Mouse (Mus musculus) intestine, embryonic 15.5 days (tissue): ENCODE measurements around the gene Irs2. TPM values are rescaled to one million over a fixed set of nuclear protein-coding genes. Genes with fewer than 3 reads are reported as not detected.

Source experiments
- ATAC-seq: fragments of 200-750 bp; cut with Nextera tagmentation; 2 replicates; pipeline ENCODE4 v1.8.0; 2017; ENCODE audit warnings: moderate TSS enrichment, moderate library complexity
- H3K27ac ChIP-seq: fragments of 300-500 bp; sonication (generic); 2 replicates; pipeline ENCODE4 v1.5.1; 2015; ENCODE audit warnings: mild to moderate bottlenecking, inconsistent platforms
- H3K27me3 ChIP-seq: fragments of 300-500 bp; sonication (generic); replicated peaks from 2 replicates; pipeline ENCODE4 v1.6.1; 2015; ENCODE audit warnings: inconsistent platforms
- H3K36me3 ChIP-seq: fragments of 300-500 bp; sonication (generic); 2 replicates; pipeline ENCODE4 v1.6.1; 2015; ENCODE audit warnings: inconsistent platforms
- H3K4me1 ChIP-seq: fragments of 300-500 bp; sonication (generic); replicated peaks from 2 replicates; pipeline ENCODE4 v1.6.1; 2015; ENCODE audit warnings: inconsistent platforms
- H3K4me2 ChIP-seq: fragments of 300-500 bp; sonication (generic); replicated peaks from 2 replicates; pipeline ENCODE4 v1.6.1; 2015; ENCODE audit warnings: mild to moderate bottlenecking, inconsistent platforms
- H3K4me3 ChIP-seq: fragments of 300-500 bp; sonication (generic); replicated peaks from 2 replicates; pipeline ENCODE4 v1.5.1; 2015; ENCODE audit warnings: inconsistent platforms
- H3K9ac ChIP-seq: fragments of 300-500 bp; sonication (generic); 2 replicates; pipeline ENCODE4 v1.6.1; 2015; ENCODE audit warnings: inconsistent platforms
- H3K9me3 ChIP-seq: fragments of 300-500 bp; sonication (generic); 2 replicates; pipeline ENCODE4 v1.6.1; 2016; ENCODE audit warnings: inconsistent platforms
- WGBS: fragments of 180-500 bp; shearing (Covaris S2); methylation state at CpG from one replicate; pipeline ENCODE4 v1.1.7; 2015; 5-methylcytosine and 5-hydroxymethylcytosine counted together
- polyA plus RNA-seq: library from polyadenylated mRNA; unstranded; fragments of >200 nt; fragmentation: Nextera tagmentation; extraction: Ambion mirVana; gene quantifications from 2 replicates; pipeline ENCODE4 v1.2.1, GENCODE M21; 2015

Irs2 gene
- polyA plus RNA-seq, 1 experiment from 2014 or later = 6.1 TPM

DNA sequence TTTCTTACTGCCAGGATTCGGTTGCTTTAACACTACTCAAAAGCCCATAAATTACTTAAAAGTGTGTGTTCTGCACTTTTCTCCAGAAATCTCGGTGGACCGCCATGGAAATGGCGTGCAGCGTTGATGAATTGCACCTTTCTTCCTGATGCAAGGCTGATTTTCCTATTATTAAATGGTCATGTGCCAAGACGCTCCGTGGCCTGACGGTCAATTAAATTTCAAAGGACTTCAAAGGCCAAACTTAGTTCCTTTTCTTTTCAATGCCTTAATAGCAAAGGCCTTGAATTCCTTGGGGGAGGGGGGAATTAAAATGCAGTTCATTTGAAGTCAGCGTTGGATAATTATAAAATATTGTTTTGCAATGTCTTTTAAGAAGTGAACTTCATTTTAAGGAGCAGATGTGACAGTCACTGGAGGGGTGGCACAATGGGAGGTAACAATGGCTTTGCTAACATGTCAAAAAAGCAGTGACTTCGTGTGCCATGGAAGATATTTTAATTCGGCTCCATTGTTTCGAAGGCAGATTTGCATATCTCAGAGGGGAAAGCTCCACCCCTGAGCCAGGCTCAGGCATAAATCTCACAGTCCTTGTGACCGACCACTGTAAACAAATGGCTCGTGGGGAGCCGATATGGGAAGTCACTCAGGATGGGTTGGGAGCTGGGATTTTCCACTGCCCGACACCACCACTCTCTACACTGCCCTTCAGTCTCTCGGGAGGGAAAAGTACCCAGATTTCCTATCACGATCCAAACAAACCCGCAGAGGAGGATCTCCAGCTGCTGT is 27.6 kb upstream of the Irs2 start:
- Histone ChIP-seq H3K36me3 (no peaks in the 10 kb centered on the region), H3K4me3 (no peak overlapping the region), H3K9ac (no peak overlapping the region), H3K9me3 (no peaks in the 10 kb centered on the region), H3K4me1 (peaks cover 7% of the 10 kb centered on the region), H3K27me3 (no peaks in the 10 kb centered on the region), H3K27ac (no peak overlapping the region), H3K4me2 (peak overlapping the region; percentile 23; the same call in 1 of the 2 replicates)
- 40% methylated on average over 19 of the region's 19 CpGs for WGBS
- peak; percentile 63 for ATAC-seq

GRCm38 (mm10) chr8:11024871-11025270 is 16.6 kb upstream of the Irs2 start:
- Histone ChIP-seq H3K9me3 (no peaks in the 10 kb centered on the region), H3K36me3 (no peaks in the 10 kb centered on the region), H3K27me3 (no peaks in the 10 kb centered on the region), H3K4me1 (no peaks in the 10 kb centered on the region), H3K4me3 (no peak overlapping the region), H3K4me2 (no peak overlapping the region), H3K27ac (no peak overlapping the region), H3K9ac (no peak overlapping the region)
- WGBS = 60% methylated on average over 3 of the region's 3 CpGs
- ATAC-seq = no peak

GRCm38 (mm10) chr8:11020949-11021572 is 12.8 kb upstream of the Irs2 start:
- Histone ChIP-seq H3K4me2 (no peak overlapping the region), H3K4me1 (no peaks in the 10 kb centered on the region), H3K27ac (no peak overlapping the region), H3K9me3 (no peaks in the 10 kb centered on the region), H3K27me3 (no peaks in the 10 kb centered on the region), H3K4me3 (no peak overlapping the region), H3K36me3 (no peaks in the 10 kb centered on the region), H3K9ac (no peak overlapping the region)
- peak; percentile 49 for ATAC-seq
- 87% methylated on average over 9 of the region's 9 CpGs for WGBS

- Histone ChIP-seq H3K36me3 (no peaks in the 10 kb centered on the region), H3K9ac (no peak overlapping the region), H3K9me3 (no peaks in the 10 kb centered on the region), H3K4me3 (no peak overlapping the region), H3K27me3 (no peaks in the 10 kb centered on the region), H3K4me1 (peaks cover 6% of the 10 kb centered on the region; the same call in 1 of the 2 replicates), H3K27ac (no peak overlapping the region), H3K4me2 (no peak overlapping the region)
- WGBS = 84% methylated on average over 3 of the region's 3 CpGs
- ATAC-seq = no peak
Measured at GRCm38 (mm10) chr8:11015622-11016021, 7.4 kb upstream of the Irs2 start.

DNA sequence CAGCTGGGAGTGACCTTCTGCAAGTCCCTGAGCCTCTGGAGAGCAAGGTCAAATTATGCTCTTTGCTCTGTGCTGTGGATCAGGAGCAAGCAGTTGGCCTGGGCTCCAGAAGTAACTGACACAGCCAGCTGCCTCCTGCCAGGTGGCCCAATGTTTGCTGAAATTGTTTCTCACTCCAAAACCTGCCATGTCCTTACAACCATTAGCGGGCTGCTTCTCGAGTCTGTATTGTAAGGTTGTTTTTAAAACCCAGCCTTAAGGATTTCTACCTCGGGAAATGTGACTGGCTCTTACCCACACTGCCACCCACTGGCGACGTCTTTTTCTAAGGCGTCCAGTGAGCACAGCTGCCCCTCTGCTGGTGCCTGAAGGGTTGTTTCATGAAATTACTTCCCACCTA is 5.0 kb upstream of the Irs2 start:
- no peak overlapping the region for H3K4me2 ChIP-seq
- H3K27ac ChIP-seq = no peak overlapping the region
- no peak overlapping the region for H3K9ac ChIP-seq
- 5% methylated on average over 6 of the region's 6 CpGs for WGBS
- H3K36me3 ChIP-seq = no peaks in the 10 kb centered on the region
- no peaks in the 10 kb centered on the region for H3K9me3 ChIP-seq
- no peak for ATAC-seq
- H3K4me3 ChIP-seq = no peak overlapping the region
- H3K4me1 ChIP-seq = peaks cover 12% of the 10 kb centered on the region; the same call in 1 of the 2 replicates
- no peaks in the 10 kb centered on the region for H3K27me3 ChIP-seq

GRCm38 (mm10) chr8:11011787-11012485 is 3.7 kb upstream of the Irs2 start:
- 72% methylated on average over 3 of the region's 3 CpGs for WGBS
- H3K27ac ChIP-seq = no peak overlapping the region

DNA sequence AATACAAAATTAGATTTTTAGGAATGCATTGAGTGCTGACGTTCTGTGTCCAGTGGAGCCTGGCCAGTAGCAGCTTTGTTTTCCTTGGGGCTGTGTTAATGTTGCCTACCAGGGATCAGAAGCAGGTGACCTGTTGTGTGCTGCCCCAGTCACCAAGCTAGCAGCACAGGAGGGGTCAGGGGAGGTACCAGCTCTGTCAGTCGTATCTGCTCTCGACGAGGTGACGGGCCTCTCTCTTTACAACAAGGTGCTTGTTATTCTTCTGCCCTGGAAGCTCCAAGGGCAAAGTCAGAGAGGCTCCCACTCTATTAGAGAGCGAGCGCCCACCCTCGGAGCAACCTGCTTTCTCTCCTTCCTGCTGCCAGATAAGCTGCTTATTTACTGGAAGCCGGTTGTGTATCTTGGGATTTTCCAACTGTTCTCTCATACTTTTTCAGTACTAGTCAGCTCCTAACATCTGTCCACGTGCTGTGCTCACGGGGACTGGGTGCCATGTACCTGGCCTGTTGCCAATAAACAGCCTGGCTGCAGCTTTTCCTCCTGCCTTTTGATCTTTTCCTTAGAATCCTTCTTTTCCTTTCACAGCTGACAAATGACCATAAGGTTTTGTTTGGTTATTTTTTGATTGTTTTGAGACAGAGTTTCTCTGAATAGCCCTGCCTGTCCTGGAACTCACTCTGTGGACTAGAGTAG is 2.8 kb upstream of the Irs2 start:
- H3K27ac ChIP-seq = peak overlapping the region; percentile 69
- peak overlapping the region; percentile 33 for H3K4me2 ChIP-seq
- no peaks in the 10 kb centered on the region for H3K9me3 ChIP-seq
- no peak overlapping the region for H3K4me3 ChIP-seq
- ATAC-seq = no peak
- H3K36me3 ChIP-seq = no peaks in the 10 kb centered on the region
- peaks cover 21% of the 10 kb centered on the region for H3K4me1 ChIP-seq
- 17% methylated on average over 11 of the region's 11 CpGs for WGBS
- no peaks in the 10 kb centered on the region for H3K27me3 ChIP-seq
- H3K9ac ChIP-seq = no peak overlapping the region

More at GRCm38 (mm10) chr8:11011787-11012485, 3.7 kb upstream of the Irs2 start:
- no peak for ATAC-seq
- Histone ChIP-seq H3K4me3 (no peak overlapping the region), H3K27me3 (no peaks in the 10 kb centered on the region), H3K36me3 (no peaks in the 10 kb centered on the region), H3K9ac (no peak overlapping the region), H3K4me1 (peaks cover 12% of the 10 kb centered on the region; the same call in 1 of the 2 replicates), H3K4me2 (no peak overlapping the region), H3K9me3 (no peaks in the 10 kb centered on the region)

DNA sequence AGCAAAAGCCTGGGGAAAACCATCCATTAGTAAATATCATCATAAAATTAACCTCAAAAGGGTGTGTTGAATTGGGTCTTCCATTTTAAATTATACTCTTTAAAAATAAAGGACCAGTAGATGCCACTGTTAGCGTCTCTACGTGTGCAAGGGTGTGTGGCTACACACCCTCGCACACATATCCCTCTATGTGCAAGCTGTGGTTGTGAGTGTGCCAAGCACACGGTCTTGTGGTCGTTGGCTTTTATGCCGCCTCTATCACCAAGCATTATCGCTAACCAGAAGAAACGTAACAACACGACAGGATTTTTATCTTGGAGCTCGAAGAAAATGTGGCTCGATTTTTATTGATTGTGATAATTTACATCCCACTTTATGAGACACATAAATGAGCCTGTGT is 2.1 kb upstream of the Irs2 start:
- ATAC-seq = no peak
- H3K9ac ChIP-seq = no peak overlapping the region
- H3K27me3 ChIP-seq = no peaks in the 10 kb centered on the region
- peaks cover 27% of the 10 kb centered on the region for H3K4me1 ChIP-seq
- 43% methylated on average over 11 of the region's 11 CpGs for WGBS
- H3K9me3 ChIP-seq = no peaks in the 10 kb centered on the region
- H3K27ac ChIP-seq = peak overlapping the region; percentile 99
- peak overlapping the region; percentile 85; the same call in 1 of the 2 replicates for H3K4me2 ChIP-seq
- no peak overlapping the region for H3K4me3 ChIP-seq
- peaks cover under 1% of the 10 kb centered on the region; the same call in 1 of the 2 replicates for H3K36me3 ChIP-seq

GRCm38 (mm10) chr8:11009431-11010071 is 1.3 kb upstream of the Irs2 start:
- Histone ChIP-seq H3K9ac (peak overlapping the region; percentile 91), H3K4me3 (peak overlapping the region; percentile 81), H3K4me1 (peaks cover 36% of the 10 kb centered on the region), H3K9me3 (no peaks in the 10 kb centered on the region), H3K27me3 (no peaks in the 10 kb centered on the region), H3K36me3 (peaks cover 8% of the 10 kb centered on the region; the same call in 1 of the 2 replicates), H3K4me2 (peak overlapping the region; percentile 85), H3K27ac (peak overlapping the region; percentile 99)
- peak; percentile 78 for ATAC-seq
- under 1% methylated on average over 59 of the region's 62 CpGs for WGBS

DNA sequence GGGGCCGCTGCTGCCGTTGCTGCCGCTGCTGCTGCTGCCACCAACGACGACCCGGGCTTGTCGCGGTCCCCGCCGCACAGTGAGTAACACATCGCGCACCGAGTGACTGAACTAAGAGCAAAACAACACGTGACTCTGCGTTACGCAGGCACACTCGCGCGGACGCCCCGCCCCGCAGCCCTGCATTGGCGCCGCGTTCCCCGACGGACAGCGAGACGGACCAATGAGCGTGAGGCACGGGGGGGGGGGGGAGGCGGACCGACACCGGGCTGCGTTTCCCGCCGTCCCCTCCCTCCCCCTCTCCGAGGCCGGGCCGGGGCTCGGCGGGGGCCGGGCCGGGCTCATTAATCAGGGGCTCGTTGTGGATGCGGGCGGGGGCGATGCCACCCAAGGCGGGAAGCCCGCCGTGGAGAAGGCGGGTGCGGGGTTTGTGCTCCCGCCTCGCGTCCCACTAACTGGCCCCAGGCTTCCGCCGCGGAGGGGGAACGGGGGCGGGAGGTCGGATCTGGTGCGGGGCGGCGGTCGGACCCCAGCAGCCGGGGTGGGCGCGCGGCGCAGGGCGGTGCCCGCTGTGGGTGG is 673 bp upstream of the Irs2 start:
- Histone ChIP-seq H3K4me2 (peak overlapping the region; percentile 85), H3K36me3 (peaks cover 8% of the 10 kb centered on the region; the same call in 1 of the 2 replicates), H3K4me3 (peak overlapping the region; percentile 81), H3K27me3 (no peaks in the 10 kb centered on the region), H3K9ac (peak overlapping the region; percentile 91), H3K27ac (peak overlapping the region; percentile 99), H3K4me1 (peaks cover 42% of the 10 kb centered on the region), H3K9me3 (no peaks in the 10 kb centered on the region)
- under 1% methylated on average over 71 of the region's 73 CpGs for WGBS
- ATAC-seq = peak; percentile 89
